Mouse (Mus musculus): ENCODE results near the gene Nr6a1.

DNA sequence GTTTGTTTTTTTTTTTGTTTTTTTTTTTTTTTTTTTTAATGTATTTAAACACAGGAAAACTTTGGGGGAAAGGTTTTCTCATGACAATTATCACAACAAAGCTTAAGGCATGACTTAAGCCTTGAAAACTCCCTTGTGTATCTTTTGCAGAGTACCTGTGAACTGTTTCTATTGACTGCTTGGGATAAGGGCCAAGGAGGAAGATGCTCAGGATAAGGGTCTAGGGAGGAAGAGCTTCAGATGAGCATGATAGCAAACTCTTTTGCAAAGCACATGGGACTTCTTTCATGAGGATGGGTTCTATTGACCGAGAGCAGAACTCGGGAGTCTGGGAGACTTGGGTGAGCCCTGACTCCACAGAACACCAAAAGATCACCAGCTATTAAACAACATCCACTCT lies 42.2 kb upstream of the Nr6a1 start:
- TF ChIP-seq HCFC1 (IDR thresholded peaks at IDR 0.05; ENCODE audit: borderline replicate concordance, insufficient read depth, low read length) (no peak), ZNF384 (IDR thresholded peaks at IDR 0.05; ENCODE audit: low read depth, low read length) (no peak), MAFK (IDR thresholded peaks at IDR 0.05; ENCODE audit: insufficient read depth, low read depth, low read length) (no peak), ZC3H11A (IDR thresholded peaks at IDR 0.05; ENCODE audit: borderline replicate concordance, low read depth, low read length) (no peak), CHD2 (IDR thresholded peaks at IDR 0.05; ENCODE audit: low read depth, low read length) (no peak)

All from ES-E14 (cell line).